Mouse (Mus musculus) cerebellum, adult 8-10 months (tissue): ENCODE results near the gene Fgfr2.

ENCODE experiments used
- DNase-seq: peaks from one replicate; pipeline ENCODE4 v3.0.0; 2022

Gene Fgfr2

DNA sequence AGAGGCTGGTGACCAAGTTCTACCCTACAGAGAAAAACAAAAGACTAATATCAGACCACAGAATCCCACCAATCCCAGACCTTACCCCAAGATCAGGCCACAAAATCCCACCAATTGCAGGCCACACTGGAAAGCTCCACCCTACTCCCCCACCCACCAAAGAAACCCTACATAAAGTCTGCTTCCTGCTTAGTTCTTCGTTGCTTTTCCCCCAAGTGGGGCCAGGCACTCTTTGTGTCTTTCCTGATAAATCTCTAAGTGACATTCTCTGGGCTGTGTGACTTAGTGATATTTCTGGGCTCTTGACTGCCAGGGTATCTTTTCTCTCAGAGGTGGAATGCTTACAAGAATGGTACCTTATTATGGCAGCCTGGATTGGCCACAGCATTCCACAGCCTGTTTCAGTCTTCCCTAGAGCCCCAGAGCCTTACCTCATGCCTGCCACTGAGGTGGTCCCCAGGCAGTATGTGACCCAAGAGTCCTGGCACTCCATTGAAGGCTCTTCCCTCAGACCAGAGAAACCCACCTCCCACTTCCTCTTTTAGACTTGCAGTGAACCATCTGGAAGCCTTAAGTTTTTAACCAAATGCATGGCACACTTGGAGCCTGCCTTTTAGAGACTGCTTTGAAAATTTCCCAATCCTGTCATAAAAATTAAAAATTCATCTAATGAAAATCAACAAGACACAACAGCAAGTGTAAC, 742.4 kb downstream of the Fgfr2 start:
- DNase-seq: no peak

DNA sequence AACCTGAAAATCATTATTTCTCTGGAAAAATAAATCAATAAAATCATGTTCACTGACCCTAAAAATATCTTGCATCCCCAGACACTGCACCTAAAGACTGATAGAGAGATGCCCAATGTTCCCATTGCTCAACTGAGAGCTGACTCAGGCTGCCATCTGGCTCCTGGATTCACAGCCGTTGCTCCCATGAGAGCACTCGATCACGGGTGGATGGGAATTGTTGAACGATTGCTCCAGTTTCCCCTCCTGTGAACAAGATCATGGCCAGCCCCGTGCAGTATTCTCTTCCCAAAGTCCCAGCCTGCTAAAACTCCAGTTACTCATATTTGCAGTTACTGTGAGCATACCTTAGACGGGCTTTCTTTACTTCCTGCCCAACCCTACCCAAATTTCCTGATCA, 745.2 kb downstream of the Fgfr2 start:
- DNase-seq: peak; percentile 11

DNA sequence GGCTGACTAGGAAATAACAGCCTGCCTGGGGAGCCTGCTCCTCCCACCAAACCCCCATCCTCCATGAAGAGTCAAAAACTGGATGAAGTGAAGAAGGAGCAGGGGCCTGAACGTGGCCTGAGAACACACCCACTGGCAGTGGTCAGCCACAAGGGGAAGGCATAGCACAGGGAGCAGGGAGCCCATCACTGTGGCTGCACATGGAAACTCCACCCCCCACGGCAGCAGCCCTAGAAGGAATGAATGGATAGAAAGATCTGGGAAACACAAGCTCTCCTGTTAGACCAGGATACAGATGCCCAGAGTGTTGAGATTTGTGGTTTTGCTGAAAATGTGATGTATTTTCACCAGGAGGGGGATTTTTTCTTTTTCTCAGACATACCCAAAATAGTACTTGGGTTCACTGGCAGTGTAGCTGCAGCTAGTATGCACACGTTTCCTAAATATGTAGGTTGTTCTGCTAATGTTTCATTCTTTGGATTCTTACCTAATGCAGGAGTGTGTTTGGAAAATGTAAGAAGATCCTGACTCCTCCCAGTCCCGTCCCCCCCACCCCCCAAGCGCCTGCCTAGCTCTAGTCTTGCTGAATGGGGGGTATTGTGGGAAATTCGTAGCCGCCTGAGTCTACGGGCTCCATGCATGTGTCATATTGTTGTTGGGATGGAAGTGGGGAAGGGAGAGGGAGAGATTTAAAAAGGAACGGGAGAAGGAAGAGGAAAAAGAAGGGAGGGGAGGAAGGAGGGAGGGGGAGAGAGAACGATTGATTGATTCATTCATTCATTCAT, 749.4 kb downstream of the Fgfr2 start:
- no peak for DNase-seq

DNA sequence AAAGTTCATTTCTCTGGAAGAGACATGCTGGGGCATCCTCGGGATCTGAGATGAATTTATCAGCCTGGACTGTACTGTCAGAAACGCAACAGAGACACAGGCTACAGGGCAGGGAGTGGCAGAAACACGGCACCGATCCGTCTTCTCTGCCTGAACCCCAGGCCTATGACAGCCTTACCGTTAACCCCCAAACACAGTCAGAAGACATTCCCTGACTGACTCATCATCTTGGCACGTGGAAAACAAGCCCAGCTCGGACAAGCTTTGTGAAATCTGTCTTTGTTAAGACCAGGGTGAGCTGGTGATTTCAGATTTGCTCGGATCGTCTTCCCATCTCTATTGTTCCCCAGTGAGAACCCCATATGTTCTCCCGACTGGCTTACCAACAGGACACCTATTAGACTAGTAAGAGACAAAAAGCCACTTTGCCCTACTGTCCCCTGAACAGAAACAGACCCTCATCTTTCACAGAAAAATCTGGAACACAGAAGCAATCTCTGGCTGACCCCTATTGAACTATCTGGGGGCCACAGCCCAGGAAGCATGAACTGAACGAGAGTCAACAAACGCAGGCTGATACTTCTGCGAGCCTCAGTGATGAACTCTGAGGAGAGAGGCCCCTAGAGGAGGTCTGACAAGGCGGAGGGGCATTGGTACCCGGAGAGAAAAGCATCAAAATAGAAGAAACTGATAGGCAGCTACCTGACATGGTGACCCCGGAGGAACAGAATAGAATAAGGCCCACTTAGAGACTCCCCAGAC, 750.2 kb downstream of the Fgfr2 start:
- peak; percentile 67 for DNase-seq

DNA sequence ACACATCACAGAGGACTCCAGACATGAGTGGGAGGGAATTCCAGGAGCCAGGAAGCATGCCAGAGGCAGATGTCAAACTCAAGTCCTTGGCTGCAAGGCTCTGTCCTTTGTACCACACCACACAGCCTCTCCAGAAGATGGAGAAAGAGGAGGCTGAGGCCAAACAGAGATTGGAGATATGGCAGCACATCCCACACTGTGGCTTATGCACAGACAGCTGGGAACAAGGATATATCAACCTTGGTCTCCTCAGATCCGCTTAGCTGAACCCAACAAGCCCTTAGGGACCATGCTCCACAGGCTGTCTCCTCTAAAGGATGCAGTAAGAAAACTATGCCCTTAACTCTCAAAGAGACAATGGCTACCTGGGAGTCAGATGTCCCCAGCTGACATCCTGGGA, 751.3 kb downstream of the Fgfr2 start:
- DNase-seq: peak; percentile 12

DNA sequence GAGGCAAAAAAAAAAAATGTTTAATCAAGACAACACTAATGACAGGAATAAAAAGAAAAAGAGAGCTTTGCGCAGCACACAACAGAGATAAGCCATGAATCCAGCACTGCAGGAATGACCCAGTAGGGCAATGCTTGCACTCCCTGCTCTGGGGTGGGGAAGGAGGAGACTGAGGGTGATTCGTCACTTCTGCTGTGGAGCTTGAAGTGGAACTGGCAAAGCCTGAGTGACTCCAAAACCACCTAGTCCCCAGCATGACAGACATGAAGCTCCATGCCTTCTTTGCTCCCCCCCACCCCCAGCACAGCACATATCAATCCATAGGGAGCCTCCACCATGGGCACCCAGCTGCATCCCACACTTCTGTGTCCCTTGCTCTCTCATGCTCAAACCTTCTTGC, 753.4 kb downstream of the Fgfr2 start:
- no peak for DNase-seq

DNA sequence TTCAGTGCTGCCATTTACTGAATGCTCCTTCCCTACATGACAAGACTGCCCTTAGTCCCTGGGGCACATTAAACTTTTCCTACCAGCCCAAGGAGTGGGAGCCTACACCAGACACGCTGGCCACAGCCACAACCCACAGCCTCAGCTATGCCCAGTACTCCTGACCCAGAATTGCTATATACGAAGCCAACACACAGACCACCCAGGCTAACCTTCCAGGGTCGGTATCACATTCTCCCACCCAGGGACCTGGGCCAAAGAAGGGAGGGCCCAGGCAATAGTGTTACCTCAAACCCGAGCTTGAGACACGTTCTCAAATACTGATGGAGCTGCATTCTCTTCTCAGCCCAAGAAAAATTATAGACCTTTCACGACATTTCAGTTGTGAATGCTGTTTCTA, 754.3 kb downstream of the Fgfr2 start:
- DNase-seq: no peak

DNA sequence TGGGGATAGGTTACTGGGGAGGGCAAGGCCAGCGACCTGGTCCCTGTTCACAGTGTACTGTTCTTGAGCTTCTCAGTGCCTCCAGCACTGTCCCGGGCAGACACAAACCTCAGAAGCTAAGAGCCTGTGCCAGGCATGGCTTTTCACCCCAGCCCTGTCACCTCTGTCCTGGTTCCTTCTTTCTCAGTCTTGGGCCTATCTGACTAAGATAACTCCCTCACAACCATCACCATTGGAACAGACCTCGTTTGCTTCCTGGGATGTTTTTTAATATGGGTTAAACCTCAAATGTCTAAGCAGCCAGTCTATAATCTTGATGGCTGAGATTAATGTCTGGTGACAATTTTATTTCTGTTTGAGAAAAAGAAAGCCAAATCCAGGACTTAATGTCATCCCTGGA, 755.8 kb downstream of the Fgfr2 start:
- DNase-seq: no peak

DNA sequence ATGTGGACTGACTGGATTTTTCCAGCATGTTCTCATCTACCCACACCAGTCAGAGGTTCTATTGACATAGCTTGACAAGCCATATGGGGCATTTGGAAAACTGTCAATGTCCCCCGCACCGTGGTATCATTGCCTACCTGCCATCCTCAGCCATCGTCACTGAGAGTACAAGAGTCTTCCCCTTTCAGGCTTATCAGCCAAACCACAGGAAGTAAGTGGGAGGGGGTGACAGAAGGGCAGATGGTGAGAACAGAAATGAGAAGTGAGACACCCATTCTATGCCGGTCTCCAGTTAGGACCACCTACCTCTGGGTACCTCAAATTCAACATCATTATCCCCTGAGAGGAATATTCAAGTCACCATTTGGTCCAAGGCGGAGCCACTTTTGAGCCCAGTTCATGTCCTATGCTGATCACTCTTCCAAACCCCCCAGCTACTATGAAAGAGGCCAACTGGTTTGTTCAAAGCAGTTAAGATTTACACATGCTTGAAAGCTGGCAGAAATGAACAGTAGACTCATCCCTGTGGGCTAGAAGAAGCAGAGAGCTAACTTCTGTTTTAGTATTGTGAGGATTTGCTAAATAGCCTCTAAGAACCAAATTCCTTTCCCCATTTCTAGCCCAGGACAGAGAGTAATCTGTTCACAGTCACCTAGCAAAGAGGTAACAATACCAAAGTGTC, 757.3 kb downstream of the Fgfr2 start:
- no peak for DNase-seq

DNA sequence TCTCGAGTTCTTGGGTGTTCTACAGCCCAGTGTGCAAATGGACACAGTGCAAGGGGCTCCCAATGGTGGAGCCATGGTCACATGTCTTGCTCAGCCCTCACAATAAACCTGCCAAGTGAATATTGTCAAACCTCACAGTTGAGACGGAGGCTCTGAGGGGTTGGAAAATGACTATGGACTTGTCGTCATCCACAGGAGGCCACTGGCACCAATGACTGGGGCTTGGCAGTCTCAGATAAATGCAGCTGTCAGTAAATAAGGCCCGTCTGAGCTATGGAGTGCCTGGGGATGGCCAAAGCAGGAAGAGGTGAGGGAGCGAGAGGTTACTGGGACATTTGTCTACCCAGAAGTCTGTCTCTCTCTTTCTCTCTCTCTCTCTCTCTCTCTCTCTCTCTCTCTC, 758.0 kb downstream of the Fgfr2 start:
- no peak for DNase-seq

DNA sequence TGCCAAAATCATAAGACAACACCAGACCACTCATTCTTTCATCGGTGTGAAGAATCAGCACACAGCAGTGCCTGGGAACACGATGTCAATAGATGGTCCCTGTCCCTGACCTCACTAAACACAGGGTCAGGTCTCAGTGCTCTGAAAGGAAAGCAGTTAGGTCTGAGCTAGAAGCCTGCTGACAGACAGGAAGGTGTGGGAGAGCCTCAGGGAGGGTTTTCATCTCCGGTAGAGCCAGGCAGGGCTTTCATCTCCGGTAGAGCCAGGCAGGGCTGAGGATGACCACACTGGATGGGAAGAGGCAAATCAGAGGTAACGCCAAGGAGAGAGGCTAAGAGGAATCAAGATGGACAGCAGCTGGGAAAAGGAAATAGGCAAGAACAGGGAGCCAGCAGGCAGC, 758.6 kb downstream of the Fgfr2 start:
- no peak for DNase-seq

DNA sequence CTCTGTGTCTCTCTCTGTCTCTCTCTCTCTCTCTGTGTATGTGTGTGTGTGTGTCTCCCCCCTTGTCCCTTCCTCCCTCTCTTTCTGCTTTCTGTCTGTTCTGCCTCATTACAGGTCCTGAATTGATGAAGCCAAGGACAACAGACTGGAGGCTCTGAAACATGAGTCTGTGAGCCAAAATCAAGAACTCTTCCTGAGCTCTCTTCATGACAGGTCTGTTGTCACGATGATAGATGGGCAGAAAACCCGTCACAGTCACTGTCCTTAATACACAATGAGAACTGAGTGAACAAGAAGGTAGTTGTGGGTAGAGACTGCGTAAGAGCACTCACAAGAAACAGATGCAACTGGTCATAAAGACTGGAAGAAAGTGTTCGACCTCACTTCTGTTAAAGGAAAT, 762.8 kb downstream of the Fgfr2 start:
- DNase-seq: no peak

DNA sequence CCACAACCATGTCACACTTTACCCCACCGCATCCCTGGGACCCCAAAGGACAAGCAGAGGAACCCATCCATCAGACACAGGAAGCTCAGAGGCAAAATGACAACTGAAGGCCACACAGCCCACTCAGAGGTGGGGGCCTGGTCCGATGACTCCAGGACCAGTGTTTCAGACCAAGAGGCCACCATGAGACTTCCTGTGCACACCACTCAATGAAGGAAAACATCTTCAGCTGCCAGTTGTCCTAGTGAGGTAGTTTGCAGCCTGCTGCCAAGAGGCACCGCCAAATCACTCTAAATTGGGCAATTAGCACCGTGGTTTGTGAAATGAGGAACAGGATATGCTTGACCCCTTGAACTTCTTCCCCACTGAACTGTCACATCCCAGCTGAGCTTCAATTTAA, 764.4 kb downstream of the Fgfr2 start:
- DNase-seq: no peak

DNA sequence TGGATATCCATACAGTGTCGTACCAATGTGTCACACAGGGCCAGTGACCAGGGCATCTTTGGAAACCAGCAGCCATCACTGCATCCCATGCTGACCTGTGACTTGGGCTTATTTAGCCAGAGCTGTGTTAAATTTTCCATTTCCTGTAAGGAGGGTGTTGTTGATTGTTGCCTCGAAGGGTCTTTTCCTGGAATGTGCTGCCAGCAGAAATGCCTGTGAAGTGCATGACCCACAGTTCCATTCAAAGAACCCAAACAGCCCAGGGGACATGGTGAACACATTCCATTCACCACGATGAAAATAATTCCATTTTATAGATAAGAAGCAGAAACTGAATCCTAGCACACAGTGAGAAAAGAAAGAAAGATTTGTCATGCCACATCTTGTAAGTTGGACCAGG, 764.9 kb downstream of the Fgfr2 start:
- no peak for DNase-seq

DNA sequence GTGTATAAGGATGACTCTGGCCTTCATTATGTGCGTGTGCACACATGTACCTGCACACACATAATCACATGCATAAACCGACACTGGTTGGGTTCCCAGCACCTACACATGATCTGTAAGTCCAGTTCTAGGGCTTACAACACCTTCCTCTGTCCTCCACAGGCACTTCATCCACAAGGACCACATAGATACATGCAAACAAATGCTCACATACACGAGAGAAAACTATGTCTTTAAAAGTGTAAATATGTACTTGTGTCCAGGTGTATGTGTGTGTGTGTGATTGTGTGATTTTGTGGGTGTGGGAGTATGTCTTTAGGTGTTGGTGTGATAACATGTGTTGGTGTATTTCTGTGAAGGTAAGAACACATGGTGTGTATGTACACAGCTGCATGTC, 765.3 kb downstream of the Fgfr2 start:
- DNase-seq: no peak

DNA sequence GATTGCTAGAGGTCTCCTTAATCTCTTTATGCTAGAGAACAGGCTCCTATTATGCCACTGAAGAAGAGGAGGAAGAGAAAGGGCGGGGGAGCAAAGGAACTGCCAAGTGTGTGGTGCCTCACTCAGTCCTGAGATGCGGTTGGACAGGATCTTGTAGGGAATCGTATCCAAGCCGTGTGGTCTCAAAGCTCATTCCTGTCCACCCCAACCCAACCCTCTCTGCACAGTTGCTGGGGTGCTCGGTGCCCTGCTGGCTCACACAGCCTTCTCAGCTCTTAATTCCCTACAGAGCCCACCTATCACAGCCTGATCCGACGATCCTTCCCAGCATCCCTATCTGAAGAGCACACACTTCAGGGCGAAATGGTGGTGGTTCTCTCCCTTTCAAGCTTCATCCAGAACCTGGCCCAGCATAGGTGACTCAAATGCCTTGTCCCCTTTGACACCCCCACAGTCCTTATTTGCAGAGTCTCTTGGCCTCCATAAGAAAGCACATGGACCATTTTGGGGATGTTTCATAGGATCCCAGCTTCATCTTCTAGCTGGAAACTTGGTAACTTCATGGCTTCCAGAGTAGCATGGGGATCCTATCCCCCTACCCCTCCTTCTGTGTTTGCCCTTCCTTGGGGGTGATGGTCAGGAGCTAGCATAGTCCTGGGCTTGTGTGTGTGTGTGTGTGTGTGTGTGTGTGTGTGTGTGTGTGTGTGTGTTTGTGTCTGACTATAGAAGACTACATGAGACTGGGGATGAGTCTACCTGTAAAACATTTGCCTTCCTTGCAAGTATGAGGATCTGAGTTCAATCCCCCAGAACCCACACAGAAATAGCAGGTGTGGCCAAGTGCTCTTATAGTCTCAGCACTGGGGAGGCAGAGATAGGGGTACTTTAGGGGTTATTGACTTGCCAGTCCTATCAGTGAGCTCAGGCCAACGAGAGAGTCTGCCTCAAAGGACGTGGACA, 766.0 kb downstream of the Fgfr2 start:
- no peak for DNase-seq

DNA sequence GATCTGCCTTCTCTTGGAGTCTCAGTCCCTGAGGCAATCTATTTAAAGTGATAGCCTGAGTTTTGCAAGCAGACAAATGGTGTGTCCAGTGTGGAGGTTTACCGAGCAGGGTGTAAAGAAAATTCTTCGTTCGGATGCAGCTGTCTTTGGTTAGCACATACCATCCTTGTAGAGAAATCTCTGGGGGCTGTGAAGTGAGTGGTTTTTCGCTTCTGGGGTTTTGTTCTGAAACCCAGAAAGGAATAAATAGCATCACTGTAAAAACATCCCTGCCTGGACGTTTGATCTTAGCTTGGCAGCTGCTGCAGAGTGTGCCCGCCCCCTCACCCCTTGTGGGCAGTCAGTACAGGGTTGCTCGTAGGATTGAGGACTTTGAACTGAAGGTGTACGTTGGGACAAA, 767.0 kb downstream of the Fgfr2 start:
- no peak for DNase-seq

DNA sequence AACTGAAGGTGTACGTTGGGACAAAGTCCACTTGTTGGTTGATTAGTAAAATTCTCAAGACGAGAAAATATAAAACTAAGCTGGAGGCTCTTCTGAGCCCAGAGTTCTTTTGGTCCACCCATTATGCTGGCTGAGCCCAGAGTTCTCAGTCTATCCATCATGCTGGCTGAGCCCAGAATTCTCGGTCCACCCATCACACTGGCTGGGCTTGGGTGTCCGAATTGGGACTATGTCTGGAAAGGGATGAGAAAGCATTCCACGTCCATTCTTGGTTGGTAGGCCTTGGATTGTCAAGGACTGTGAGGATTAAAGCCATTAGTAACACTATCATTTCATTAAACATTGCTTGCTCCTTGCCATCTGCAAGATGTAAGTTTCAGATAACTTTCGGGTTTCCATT, 767.4 kb downstream of the Fgfr2 start:
- DNase-seq: no peak

DNA sequence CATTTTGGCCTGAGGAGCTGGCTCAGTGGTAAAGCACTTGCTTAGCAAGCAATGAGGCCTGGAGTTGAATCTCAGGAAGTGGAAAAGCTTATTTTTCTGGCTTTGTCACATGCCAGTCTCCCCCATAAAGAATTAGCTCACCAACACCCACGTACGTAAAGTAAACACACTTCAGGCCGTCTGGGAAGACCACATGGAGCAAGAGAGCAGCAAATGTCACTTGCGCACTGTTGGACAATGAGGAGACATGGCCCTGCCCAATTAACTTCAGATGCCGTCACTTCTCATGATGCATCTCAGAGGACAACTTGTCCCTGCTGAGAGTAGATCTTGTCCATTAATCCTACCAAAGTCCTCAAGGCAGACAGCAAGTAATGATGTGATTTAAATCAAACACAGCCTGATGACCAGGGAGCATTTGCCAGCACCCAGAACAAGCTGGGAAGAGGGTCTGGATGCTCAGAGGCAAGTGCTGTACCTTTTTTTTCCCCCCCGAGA, 774.0 kb downstream of the Fgfr2 start:
- no peak for DNase-seq

DNA sequence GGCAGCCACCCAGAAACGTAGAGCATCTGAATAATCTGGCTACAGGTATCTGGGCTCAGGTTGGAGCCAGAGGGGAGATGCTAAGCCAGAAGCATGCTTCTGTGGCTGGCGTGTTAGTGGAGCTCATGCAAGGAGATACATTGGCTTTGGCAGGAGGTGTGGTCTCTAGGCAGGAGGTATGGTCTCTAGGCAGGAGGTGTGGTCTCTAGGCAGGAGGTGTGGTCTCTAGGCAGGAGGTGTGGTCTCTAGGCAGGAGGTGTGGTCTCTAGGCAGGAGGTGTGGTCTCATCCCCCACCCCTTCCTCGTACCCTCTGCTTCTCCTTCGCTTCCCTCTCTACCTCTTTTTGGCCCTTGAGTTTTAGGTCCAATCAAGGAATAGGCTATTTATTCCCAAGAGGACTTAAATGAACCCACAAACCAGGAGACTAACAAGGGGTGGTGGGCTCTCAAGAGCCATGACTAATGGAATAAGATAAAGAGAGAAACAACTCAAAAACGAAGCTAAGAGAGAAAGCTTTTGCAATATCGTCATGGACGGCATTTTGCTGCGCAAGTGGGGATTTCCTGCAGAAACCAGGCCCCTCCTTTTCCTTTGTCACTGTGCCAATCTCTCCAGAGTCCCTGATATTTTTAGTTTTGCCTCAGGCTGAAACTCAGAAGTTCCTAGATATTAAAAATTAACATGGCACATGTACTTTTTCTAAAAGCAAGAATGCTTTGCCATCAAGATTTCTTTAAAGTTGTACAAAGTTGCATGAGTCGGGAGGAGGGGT, 775.7 kb downstream of the Fgfr2 start:
- no peak for DNase-seq

DNA sequence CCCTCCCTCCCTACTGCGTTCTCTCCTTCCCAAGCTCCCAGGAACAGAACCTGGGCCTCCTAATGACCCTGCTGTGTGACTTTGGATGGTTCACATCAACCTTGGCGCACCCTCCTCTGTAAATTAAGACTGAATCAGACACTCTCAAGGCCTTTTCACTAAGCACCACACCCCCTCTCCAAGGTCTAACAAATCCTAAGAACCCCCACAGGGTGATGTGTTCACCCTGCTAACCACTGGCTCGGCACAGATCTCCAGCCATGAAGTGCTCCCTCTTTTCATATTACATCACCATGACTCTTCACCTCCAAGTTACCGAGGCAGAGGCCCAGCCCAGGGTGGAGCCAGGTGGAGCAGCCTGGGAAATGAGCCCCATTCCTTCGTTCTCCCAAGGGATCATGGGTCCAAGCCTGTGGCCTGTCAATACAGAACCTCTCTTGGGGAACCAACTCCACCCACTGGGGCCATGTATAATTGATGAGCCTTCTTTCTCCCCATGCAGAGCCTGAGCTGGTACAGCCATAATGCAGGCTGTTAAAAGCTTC, 777.6 kb downstream of the Fgfr2 start:
- no peak for DNase-seq
